Mouse (Mus musculus) neutrophil, adult 83 days (primary cell): ENCODE results near the gene Fzd4. TPM values are rescaled to one million over a fixed set of nuclear protein-coding genes. Genes with fewer than 3 reads are reported as not detected.

Experiments
- total RNA-seq, 2 experiments: library from RNA; stranded (reverse); gene quantifications; one replicate each; pipeline ENCODE4 v1.2.4; 2023

The Fzd4 gene
- 1 to 10 TPM; 1.3 to 1.6 TPM for total RNA-seq

DNA sequence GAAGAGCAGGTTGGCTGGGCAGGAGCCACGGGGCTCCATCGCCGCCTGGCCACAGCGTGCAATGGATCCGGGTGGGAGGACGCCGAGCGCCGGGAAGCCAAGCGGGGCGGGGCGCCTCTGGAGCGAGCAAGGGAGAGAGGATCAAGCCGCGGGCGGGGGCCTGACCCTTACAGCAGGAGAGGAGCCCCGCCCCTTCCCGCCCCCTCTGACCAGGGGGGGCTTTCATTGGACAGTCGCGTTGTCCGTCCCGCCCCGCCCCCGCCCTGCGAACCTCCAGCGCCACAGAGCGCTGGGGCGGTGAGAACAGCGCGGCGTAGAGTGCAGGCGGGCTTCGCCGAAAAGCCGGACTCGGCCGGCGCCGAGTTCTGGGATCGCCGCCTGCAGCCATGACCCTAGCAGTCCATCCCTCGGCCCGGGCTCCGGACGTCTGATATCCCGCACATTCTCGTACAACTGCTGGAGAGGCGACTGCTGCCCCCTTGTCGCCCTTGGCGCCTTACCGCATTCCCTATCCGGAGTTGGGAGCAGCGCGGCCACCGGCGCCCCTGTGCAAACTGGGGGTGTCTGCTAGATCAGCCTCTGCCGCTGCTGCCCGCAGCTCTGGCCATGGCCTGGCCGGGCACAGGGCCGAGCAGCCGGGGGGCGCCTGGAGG lies at the start of gene Fzd4, which contains the start of gene Tmem135:
TSS of gene Fzd4 (plus strand) at position 275 of the 653 bp plus-strand sequence.
TSS of gene Tmem135 (minus strand) at position 142 of the 653 bp plus-strand sequence.

Other genes starting within 250 kb of the Fzd4 start
- gene Tmem135, start 133 bp upstream of the Fzd4 start, total RNA-seq = 10 to 100 TPM; 20.2 to 23.2 TPM
- not detected for gene Prss23, start 122.8 kb downstream of the Fzd4 start, total RNA-seq
- gene Me3, start 228.0 kb downstream of the Fzd4 start, total RNA-seq = not detected